ENCODE assay signal across 20 mouse cellular contexts in the genomic region with DNA sequence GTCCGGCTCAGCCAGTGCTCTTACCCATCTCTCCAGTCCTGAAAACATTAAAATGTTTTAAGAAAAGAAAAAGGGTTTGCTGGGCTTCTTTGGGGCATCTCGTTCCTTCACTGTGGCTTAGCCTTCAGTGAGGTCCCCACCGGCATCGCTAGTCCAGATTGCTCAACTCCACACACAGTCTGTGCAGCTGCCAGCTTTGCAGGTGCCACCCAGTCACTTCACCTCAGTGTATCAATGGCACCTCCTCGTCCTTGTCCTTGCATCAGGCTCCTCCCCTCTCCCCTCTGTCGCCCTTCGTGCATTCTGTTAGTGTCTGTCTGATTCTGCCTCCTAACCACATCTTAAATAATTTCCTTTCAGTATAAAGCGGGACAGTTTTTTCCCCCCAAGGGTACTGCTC. TPM values are rescaled to one million over a fixed set of nuclear protein-coding genes. Genes with fewer than 3 reads are reported as not detected.
DNase-seq lines count a peak whose midpoint lies in the region; ATAC-seq lines count a peak whose summit lies in the region.
"Had no signal": no experiment of that assay in that cellular context is flagged by ENCODE, and none has a peak within 500 bp of the region (broad histone marks: within the 10 kb centered on the region; RNA-seq: fewer than 3 reads in every experiment).

No protein-coding gene starts in this region.

- DNase-seq in cerebellum, adult 11 months = peak; percentile 52
- DNase-seq in cerebellum, postnatal 4 days (ENCODE audit: low spot score in 2 of 2) = no peak
- DNase-seq in midbrain, embryonic 11.5 days (ENCODE audit: low spot score, missing footprints) = peak; percentile 41
- DNase-seq in midbrain, embryonic 14.5 days = no peak
- peak; percentile 29 to 32 for DNase-seq in cerebellum, postnatal 10 days
- no peak for DNase-seq in urinary bladder, postnatal 10 days (ENCODE audit: low spot score)
- no peak for DNase-seq in adrenal gland, postnatal 25 days
- DNase-seq: gastrocnemius, postnatal 10 days; heart, adult 11 months; kidney, adult 2 months; kidney, postnatal 10 days; lung, adult 18-20 months; retina, postnatal 1 day; thymus, adult 18-20 months had no signal

- no peaks in the 10 kb centered on the region for H3K36me3 ChIP-seq in midbrain, embryonic 11.5 days (ENCODE audit: control insufficient read depth, insufficient read depth, low read length)
- no peaks in the 10 kb centered on the region for H3K36me3 ChIP-seq in midbrain, embryonic 14.5 days (ENCODE audit: control insufficient read depth, insufficient read depth, low read length)
- H3K36me3 ChIP-seq: forebrain, embryonic 12.5 days; G1E; heart, embryonic 12.5 days; hindbrain, embryonic 15.5 days; stomach, embryonic 15.5 days had no signal

- no peak overlapping the region for H3K4me2 ChIP-seq in midbrain, embryonic 11.5 days
- no peak overlapping the region for H3K4me2 ChIP-seq in midbrain, embryonic 14.5 days (ENCODE audit: low read length)
- H3K4me2 ChIP-seq: forebrain, embryonic 12.5 days; heart, embryonic 12.5 days; hindbrain, embryonic 15.5 days; liver, embryonic 11.5 days; stomach, embryonic 15.5 days had no signal

- 82% methylated on average over 8 of the region's 8 CpGs for WGBS in midbrain, embryonic 11.5 days
- 80% methylated on average over 8 of the region's 8 CpGs for WGBS in midbrain, embryonic 14.5 days

- H3K27ac ChIP-seq in midbrain, embryonic 11.5 days (ENCODE audit: low read depth, low read length) = no peak overlapping the region
- no peak overlapping the region for H3K27ac ChIP-seq in midbrain, embryonic 14.5 days (replicated peaks; ENCODE audit: low read depth, low read length)
- H3K27ac ChIP-seq: forebrain, embryonic 12.5 days; hindbrain, embryonic 15.5 days; stomach, embryonic 15.5 days had no signal

- no peak overlapping the region for H3K9ac ChIP-seq in midbrain, embryonic 11.5 days (ENCODE audit: low read length)
- no peak overlapping the region for H3K9ac ChIP-seq in midbrain, embryonic 14.5 days (replicated peaks; ENCODE audit: low read length)
- H3K9ac ChIP-seq: forebrain, embryonic 12.5 days; heart, embryonic 12.5 days; hindbrain, embryonic 15.5 days; stomach, embryonic 15.5 days had no signal

- H3K4me3 ChIP-seq in midbrain, embryonic 11.5 days (ENCODE audit: low read depth, low read length) = no peak overlapping the region
- no peak overlapping the region for H3K4me3 ChIP-seq in midbrain, embryonic 14.5 days (replicated peaks; ENCODE audit: low read depth, low read length)
- H3K4me3 ChIP-seq: forebrain, embryonic 12.5 days; heart, embryonic 12.5 days; hindbrain, embryonic 15.5 days; stomach, embryonic 15.5 days had no signal

- H3K4me1 ChIP-seq in midbrain, embryonic 11.5 days (ENCODE audit: control insufficient read depth, insufficient read depth, low read length) = no peaks in the 10 kb centered on the region
- no peaks in the 10 kb centered on the region for H3K4me1 ChIP-seq in midbrain, embryonic 14.5 days (ENCODE audit: control insufficient read depth, insufficient read depth, low read length)
- H3K4me1 ChIP-seq: stomach, embryonic 15.5 days had no signal

- no peaks in the 10 kb centered on the region for H3K27me3 ChIP-seq in midbrain, embryonic 11.5 days (ENCODE audit: control insufficient read depth, insufficient read depth, low read length)
- H3K27me3 ChIP-seq in midbrain, embryonic 14.5 days (ENCODE audit: control insufficient read depth, insufficient read depth, low read length) = no peaks in the 10 kb centered on the region
- H3K27me3 ChIP-seq: forebrain, embryonic 12.5 days; heart, embryonic 12.5 days; hindbrain, embryonic 15.5 days; stomach, embryonic 15.5 days had no signal

- H3K9me3 ChIP-seq in midbrain, embryonic 11.5 days (ENCODE audit: control insufficient read depth, low read length) = no peaks in the 10 kb centered on the region
- H3K9me3 ChIP-seq in midbrain, embryonic 14.5 days (ENCODE audit: control insufficient read depth, low read length) = no peaks in the 10 kb centered on the region
- H3K9me3 ChIP-seq: forebrain, embryonic 12.5 days; G1E; heart, embryonic 12.5 days; hindbrain, embryonic 15.5 days; stomach, embryonic 15.5 days had no signal

- ATAC-seq in midbrain, embryonic 11.5 days (ENCODE audit: low FRiP score) = no peak
- no peak for ATAC-seq in midbrain, embryonic 14.5 days (ENCODE audit: low FRiP score, low TSS enrichment)

RNA-seq across cellular contexts. Expression of a gene that starts 45.2 kb away (rescaled TPM):
- polyA plus RNA-seq in midbrain, embryonic 11.5 days (2014; fragmentation: Nextera tagmentation; extraction: Ambion mirVana) = 15.0 and 20.4 TPM in 2 replicates
- 83.2 and 93.7 TPM in 2 replicates for polyA plus RNA-seq in midbrain, embryonic 14.5 days (2014; fragmentation: Nextera tagmentation; extraction: Ambion mirVana)
- total RNA-seq in adrenal gland, postnatal 25 days (2021) = 0.76 and 1.2 TPM in 2 replicates
- polyA plus RNA-seq: G1E had no signal

Comparison
In these comparisons a context has a peak if more than half of its experiments do, and no peak if none do; other contexts are left out.
1. DNase-seq: peak in cerebellum, adult 11 months (single experiment), midbrain, embryonic 11.5 days (single experiment) and cerebellum, postnatal 10 days (2 of 2); none in cerebellum, postnatal 4 days (0 of 2), midbrain, embryonic 14.5 days (single experiment), urinary bladder, postnatal 10 days (single experiment) and adrenal gland, postnatal 25 days (single experiment).